Mouse (Mus musculus) neural tube, embryonic 12.5 days (tissue): ENCODE data around the gene Tesc. TPM values are rescaled to one million over a fixed set of nuclear protein-coding genes. Genes with fewer than 3 reads are reported as not detected.

ENCODE experiments used
- ATAC-seq: fragments of 200-750 bp; cut with Nextera tagmentation; 2 replicates; pipeline ENCODE4 v1.8.0; 2017; ENCODE audit warnings: low read depth, mild to moderate bottlenecking, moderate TSS enrichment, moderate library complexity; ENCODE audit not compliant: low FRiP score
- H3K27ac ChIP-seq: fragments of 300-500 bp; sonication (generic); 2 replicates; pipeline ENCODE4 v1.5.1; 2016
- H3K27me3 ChIP-seq: fragments of 300-500 bp; sonication (generic); replicated peaks from 2 replicates; pipeline ENCODE4 v1.6.1; 2016; ENCODE audit warnings: mild to moderate bottlenecking
- H3K36me3 ChIP-seq: fragments of 300-500 bp; sonication (generic); 2 replicates; pipeline ENCODE4 v1.6.1; 2016; ENCODE audit warnings: mild to moderate bottlenecking
- H3K4me1 ChIP-seq: fragments of 300-500 bp; sonication (generic); 2 replicates; pipeline ENCODE4 v1.6.1; 2016
- H3K4me2 ChIP-seq: fragments of 300-500 bp; sonication (generic); replicated peaks from 2 replicates; pipeline ENCODE4 v1.6.1; 2016; ENCODE audit warnings: mild to moderate bottlenecking
- H3K4me3 ChIP-seq: fragments of 300-500 bp; sonication (generic); 2 replicates; pipeline ENCODE4 v1.5.1; 2016
- H3K9ac ChIP-seq: fragments of 300-500 bp; sonication (generic); 2 replicates; pipeline ENCODE4 v1.6.1; 2016; ENCODE audit warnings: mild to moderate bottlenecking
- H3K9me3 ChIP-seq: fragments of 300-500 bp; sonication (generic); 2 replicates; pipeline ENCODE4 v1.6.1; 2016; ENCODE audit warnings: mild to moderate bottlenecking
- WGBS: fragments of 180-500 bp; shearing (Covaris S2); methylation state at CpG from one replicate; pipeline ENCODE4 v1.1.7; 2016; 5-methylcytosine and 5-hydroxymethylcytosine counted together
- polyA plus RNA-seq: library from polyadenylated mRNA; unstranded; fragments of >200 nt; fragmentation: Nextera tagmentation; extraction: Ambion mirVana; gene quantifications from 2 replicates; pipeline ENCODE4 v1.2.1, GENCODE M21; 2016

The Tesc gene
- polyA plus RNA-seq, 1 experiment from 2014 or later: 1.4 TPM

GRCm38 (mm10) chr5:118033740-118034139, 6.2 kb downstream of the Tesc start:
- Histone ChIP-seq H3K4me1 (peaks cover 25% of the 10 kb centered on the region), H3K4me3 (no peak overlapping the region), H3K27me3 (peaks cover 32% of the 10 kb centered on the region), H3K36me3 (no peaks in the 10 kb centered on the region), H3K4me2 (no peak overlapping the region), H3K27ac (no peak overlapping the region), H3K9me3 (no peaks in the 10 kb centered on the region), H3K9ac (no peak overlapping the region)
- ATAC-seq: no peak
- 80% methylated on average over 6 of the region's 6 CpGs for WGBS

- H3K9me3 ChIP-seq: no peaks in the 10 kb centered on the region
- WGBS: 95% methylated on average over 1 of the region's 1 CpGs
- peaks cover 22% of the 10 kb centered on the region for H3K4me1 ChIP-seq
- no peaks in the 10 kb centered on the region for H3K36me3 ChIP-seq
- ATAC-seq: no peak
- no peak overlapping the region for H3K4me3 ChIP-seq
- no peak overlapping the region for H3K27ac ChIP-seq
- no peak overlapping the region for H3K4me2 ChIP-seq
- H3K9ac ChIP-seq: no peak overlapping the region
- H3K27me3 ChIP-seq: peaks cover 23% of the 10 kb centered on the region
Measured at GRCm38 (mm10) chr5:118034632-118035031, 7.1 kb downstream of the Tesc start.

- Histone ChIP-seq H3K4me2 (no peak overlapping the region), H3K27me3 (peaks cover 12% of the 10 kb centered on the region), H3K4me3 (no peak overlapping the region), H3K27ac (no peak overlapping the region), H3K9ac (no peak overlapping the region), H3K36me3 (no peaks in the 10 kb centered on the region), H3K4me1 (peaks cover 22% of the 10 kb centered on the region), H3K9me3 (no peaks in the 10 kb centered on the region)
- 65% methylated on average over 3 of the region's 3 CpGs for WGBS
- ATAC-seq: no peak
Measured at GRCm38 (mm10) chr5:118035786-118036185, 8.2 kb downstream of the Tesc start.

- WGBS: 43% methylated on average over 25 of the region's 25 CpGs
- no peak overlapping the region for H3K27ac ChIP-seq
- H3K9ac ChIP-seq: no peak overlapping the region
- H3K36me3 ChIP-seq: no peaks in the 10 kb centered on the region
- H3K9me3 ChIP-seq: no peaks in the 10 kb centered on the region; the same call in 1 of the 2 replicates
- H3K4me1 ChIP-seq: peaks cover 22% of the 10 kb centered on the region
- H3K4me2 ChIP-seq: peak overlapping the region; percentile 44
- no peak overlapping the region for H3K4me3 ChIP-seq
- 0 out of 2 replicates have a peak, but pooled peaks cover 3% of the 10 kb centered on the region for H3K27me3 ChIP-seq
- ATAC-seq: peak; percentile 46; the same call in 1 of the 2 replicates
Measured at GRCm38 (mm10) chr5:118036888-118037797, 9.6 kb downstream of the Tesc start.

- Histone ChIP-seq H3K36me3 (no peaks in the 10 kb centered on the region), H3K4me1 (peaks cover 22% of the 10 kb centered on the region), H3K4me2 (peak overlapping the region; percentile 44), H3K27me3 (0 out of 2 replicates have a peak, but pooled peaks cover 3% of the 10 kb centered on the region), H3K27ac (no peak overlapping the region), H3K4me3 (no peak overlapping the region), H3K9me3 (no peaks in the 10 kb centered on the region; the same call in 1 of the 2 replicates), H3K9ac (no peak overlapping the region)
- peak; percentile 90 for ATAC-seq
- WGBS: 11% methylated on average over 9 of the region's 10 CpGs
Measured at GRCm38 (mm10) chr5:118037798-118038484, 10.4 kb downstream of the Tesc start.

GRCm38 (mm10) chr5:118039241-118039668, 11.7 kb downstream of the Tesc start:
- no peak overlapping the region for H3K9ac ChIP-seq
- H3K36me3 ChIP-seq: no peaks in the 10 kb centered on the region
- no peak overlapping the region for H3K4me2 ChIP-seq
- 0 out of 2 replicates have a peak, but pooled peaks cover 3% of the 10 kb centered on the region for H3K27me3 ChIP-seq
- no peak overlapping the region for H3K4me3 ChIP-seq
- no peak overlapping the region for H3K27ac ChIP-seq
- peaks cover 22% of the 10 kb centered on the region for H3K4me1 ChIP-seq
- ATAC-seq: no peak
- no peaks in the 10 kb centered on the region; the same call in 1 of the 2 replicates for H3K9me3 ChIP-seq
- WGBS: 28% methylated on average over 12 of the region's 12 CpGs

- Histone ChIP-seq H3K4me1 (peaks cover 15% of the 10 kb centered on the region), H3K4me2 (no peak overlapping the region), H3K27ac (no peak overlapping the region), H3K4me3 (no peak overlapping the region), H3K36me3 (no peaks in the 10 kb centered on the region), H3K27me3 (no peaks in the 10 kb centered on the region), H3K9ac (no peak overlapping the region), H3K9me3 (no peaks in the 10 kb centered on the region; the same call in 1 of the 2 replicates)
- WGBS: 93% methylated on average over 6 of the region's 6 CpGs
- ATAC-seq: no peak
Measured at GRCm38 (mm10) chr5:118042599-118042998, 15.1 kb downstream of the Tesc start.

GRCm38 (mm10) chr5:118043761-118044160, 16.2 kb downstream of the Tesc start:
- peaks cover 7% of the 10 kb centered on the region for H3K4me1 ChIP-seq
- no peak overlapping the region for H3K4me3 ChIP-seq
- H3K36me3 ChIP-seq: no peaks in the 10 kb centered on the region
- ATAC-seq: no peak
- no peak overlapping the region for H3K9ac ChIP-seq
- no peaks in the 10 kb centered on the region; the same call in 1 of the 2 replicates for H3K9me3 ChIP-seq
- no peak overlapping the region for H3K27ac ChIP-seq
- H3K27me3 ChIP-seq: no peaks in the 10 kb centered on the region
- 88% methylated on average over 4 of the region's 4 CpGs for WGBS
- H3K4me2 ChIP-seq: no peak overlapping the region

GRCm38 (mm10) chr5:118044907-118045306, 17.4 kb downstream of the Tesc start:
- H3K27me3 ChIP-seq: no peaks in the 10 kb centered on the region
- H3K9ac ChIP-seq: no peak overlapping the region
- no peak overlapping the region for H3K4me2 ChIP-seq
- no peak overlapping the region for H3K27ac ChIP-seq
- WGBS: 91% methylated on average over 6 of the region's 6 CpGs
- H3K4me1 ChIP-seq: no peaks in the 10 kb centered on the region
- H3K36me3 ChIP-seq: no peaks in the 10 kb centered on the region
- no peak for ATAC-seq
- H3K4me3 ChIP-seq: no peak overlapping the region
- H3K9me3 ChIP-seq: no peaks in the 10 kb centered on the region; the same call in 1 of the 2 replicates

- Histone ChIP-seq H3K4me2 (no peak overlapping the region), H3K9ac (no peak overlapping the region), H3K27ac (no peak overlapping the region), H3K27me3 (no peaks in the 10 kb centered on the region), H3K9me3 (no peaks in the 10 kb centered on the region; the same call in 1 of the 2 replicates), H3K36me3 (no peaks in the 10 kb centered on the region), H3K4me1 (no peaks in the 10 kb centered on the region), H3K4me3 (no peak overlapping the region)
- WGBS: 93% methylated on average over 9 of the region's 9 CpGs
- no peak for ATAC-seq
Measured at GRCm38 (mm10) chr5:118045385-118045784, 17.8 kb downstream of the Tesc start.

- Histone ChIP-seq H3K36me3 (no peaks in the 10 kb centered on the region), H3K9ac (no peak overlapping the region), H3K4me3 (no peak overlapping the region), H3K4me1 (no peaks in the 10 kb centered on the region), H3K9me3 (no peaks in the 10 kb centered on the region), H3K27ac (no peak overlapping the region), H3K27me3 (no peaks in the 10 kb centered on the region), H3K4me2 (no peak overlapping the region)
- 90% methylated on average over 14 of the region's 14 CpGs for WGBS
- ATAC-seq: no peak
Measured at GRCm38 (mm10) chr5:118047091-118047757, 19.7 kb downstream of the Tesc start.

GRCm38 (mm10) chr5:118048412-118048811, 20.9 kb downstream of the Tesc start:
- no peak overlapping the region for H3K4me3 ChIP-seq
- no peaks in the 10 kb centered on the region for H3K36me3 ChIP-seq
- WGBS: 85% methylated on average over 4 of the region's 4 CpGs
- no peak for ATAC-seq
- H3K9me3 ChIP-seq: no peaks in the 10 kb centered on the region
- no peak overlapping the region for H3K9ac ChIP-seq
- H3K4me2 ChIP-seq: no peak overlapping the region
- H3K27me3 ChIP-seq: no peaks in the 10 kb centered on the region
- no peak overlapping the region for H3K27ac ChIP-seq
- no peaks in the 10 kb centered on the region for H3K4me1 ChIP-seq
